Mouse (Mus musculus) NIH3T3 (cell line): ENCODE results near the gene Mutyh.
"Not testable (repeated sequence)": the region's sequence is repeated elsewhere in the genome, so short reads cannot be mapped to it uniquely, and the experiment has no call there.

Experiments
- DNase-seq: peaks from one replicate; pipeline ENCODE4 v3.0.0-alpha.2; 2012; ENCODE audit warnings: low read depth

The Mutyh gene

DNA sequence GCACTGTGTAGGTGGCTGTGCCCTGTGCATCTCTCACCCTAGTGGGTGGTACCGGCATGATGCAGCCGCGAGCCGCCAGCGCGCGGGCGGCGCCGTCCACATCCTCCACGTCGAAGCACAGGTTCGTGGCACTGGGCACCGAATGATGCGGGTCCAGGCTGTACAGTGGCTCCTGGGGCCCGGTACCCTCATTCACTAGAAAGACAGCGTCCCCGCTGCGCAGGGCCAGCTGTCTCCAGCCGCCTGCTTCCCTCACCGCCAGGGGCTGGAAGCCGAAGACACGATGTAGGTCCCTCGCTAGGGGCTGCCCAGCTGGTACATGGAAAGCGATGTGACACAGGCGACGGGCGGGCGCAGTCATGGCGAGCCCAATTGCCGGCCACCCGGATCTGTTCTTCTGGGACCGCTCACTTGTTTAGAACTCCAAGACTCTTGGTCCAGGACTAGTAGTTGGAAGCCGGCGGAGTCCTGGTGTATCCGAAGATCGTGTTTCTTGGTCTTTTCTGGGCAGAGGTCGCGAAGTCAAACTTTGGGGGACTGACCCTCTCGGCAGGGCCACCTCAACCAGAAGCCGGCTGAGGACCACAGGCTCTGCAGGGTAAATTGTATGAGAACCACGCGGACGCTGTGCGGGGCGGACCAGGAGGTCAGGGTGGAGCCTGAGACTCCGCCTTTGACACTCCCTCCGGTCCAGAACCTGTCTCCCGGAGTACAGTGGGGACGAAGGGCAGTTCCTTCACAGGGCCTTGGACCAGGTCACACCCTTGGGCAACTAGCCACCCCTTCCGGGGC lies 13.6 kb downstream of the Mutyh start:
- DNase-seq: peak; percentile 70

DNA sequence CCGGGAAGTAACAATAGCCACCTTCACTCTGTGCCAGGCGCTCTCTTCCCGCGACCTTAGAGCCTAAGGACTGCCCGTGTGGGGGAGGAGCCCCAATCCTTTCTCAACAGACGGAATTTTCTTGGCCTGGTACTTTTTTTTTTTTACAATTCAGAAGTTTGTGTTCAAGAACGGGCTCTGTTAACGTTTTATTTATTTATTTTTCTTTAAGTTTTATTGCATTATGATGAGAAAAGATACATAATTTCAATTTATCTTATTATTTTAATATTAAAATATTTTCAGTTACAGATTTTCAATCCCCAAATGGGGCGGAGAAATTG lies 14.1 kb downstream of the Mutyh start, which contains the start of gene Hpdl:
TSS of gene Hpdl (minus strand) at position 14 of the 323 bp plus-strand sequence.
- DNase-seq: no peak

DNA sequence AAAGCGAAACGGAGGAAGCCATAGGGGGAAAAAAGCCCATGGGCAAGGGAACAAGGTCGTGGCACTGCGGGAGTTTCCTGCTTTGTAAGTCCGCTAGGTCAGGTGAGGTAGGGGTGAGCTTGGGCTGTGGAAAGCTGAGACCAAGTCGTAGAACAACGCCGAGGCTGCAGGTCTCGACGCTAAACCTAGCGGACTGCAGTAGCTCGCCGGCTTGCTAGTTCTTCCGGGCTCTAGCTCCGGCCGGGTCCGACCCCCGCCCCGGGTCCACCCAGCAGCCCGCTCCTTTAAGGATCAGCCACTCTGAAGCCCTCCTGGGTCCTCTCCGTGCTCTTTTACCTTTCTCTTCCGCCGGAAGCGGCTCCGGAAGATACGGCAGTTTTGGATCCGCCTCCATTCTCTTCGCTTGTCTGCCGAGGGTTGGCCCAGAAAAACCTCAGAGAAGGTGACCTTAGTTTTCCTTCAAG lies 17.1 kb downstream of the Mutyh start:
- DNase-seq: no peak

DNA sequence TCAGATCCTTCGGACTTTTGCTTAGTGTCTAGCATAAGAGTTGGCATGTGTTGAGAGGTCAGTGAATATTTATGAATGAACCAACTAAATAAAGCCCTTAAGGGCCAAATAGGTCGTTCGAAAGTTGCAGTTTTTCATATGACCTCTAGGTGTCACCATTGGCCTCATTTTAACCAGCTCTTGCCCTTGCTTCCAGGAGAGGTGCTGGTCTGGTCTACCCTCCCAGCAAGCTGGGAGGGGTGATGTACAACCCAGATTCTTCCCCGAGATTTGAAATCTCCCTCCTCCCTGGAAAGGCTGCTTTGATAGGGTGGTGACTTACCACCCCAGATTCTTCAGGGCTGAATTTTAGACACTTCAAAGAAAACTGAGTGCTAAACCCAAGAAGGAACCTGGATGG lies 20.3 kb downstream of the Mutyh start:
- DNase-seq: peak; percentile 88

DNA sequence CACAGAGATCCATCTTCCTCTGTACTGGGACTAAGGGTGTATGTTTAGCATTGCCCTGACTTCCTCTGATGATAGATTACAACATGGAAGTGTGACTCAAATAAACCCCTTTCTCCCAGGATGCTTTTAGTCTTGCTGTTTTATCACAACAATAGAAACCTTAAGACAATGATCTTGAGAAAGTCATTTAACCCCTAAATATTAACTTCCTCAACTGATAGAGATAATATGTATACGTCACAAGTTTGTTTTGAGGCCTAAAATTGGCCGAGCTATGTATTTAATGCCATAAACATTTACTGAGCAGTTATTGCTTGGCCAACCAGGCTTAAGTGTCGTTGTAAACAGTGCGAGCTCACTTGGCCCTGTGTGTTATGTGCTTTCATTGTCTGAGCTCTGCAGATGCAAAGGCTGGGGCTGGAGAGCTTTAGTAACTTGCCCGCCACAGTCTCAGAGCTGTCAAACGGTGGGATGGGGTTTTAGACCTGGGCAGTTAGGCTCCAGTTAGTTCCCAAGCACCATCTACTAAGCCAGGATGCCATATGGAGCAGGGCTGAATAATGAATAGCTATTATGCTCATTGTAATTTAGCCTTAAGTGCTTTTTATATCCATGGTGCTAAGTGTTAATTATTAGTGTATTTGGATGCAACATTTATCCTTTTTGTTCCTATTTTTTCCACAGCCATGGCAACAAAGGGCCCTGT lies 22.0 kb downstream of the Mutyh start:
- no peak for DNase-seq

DNA sequence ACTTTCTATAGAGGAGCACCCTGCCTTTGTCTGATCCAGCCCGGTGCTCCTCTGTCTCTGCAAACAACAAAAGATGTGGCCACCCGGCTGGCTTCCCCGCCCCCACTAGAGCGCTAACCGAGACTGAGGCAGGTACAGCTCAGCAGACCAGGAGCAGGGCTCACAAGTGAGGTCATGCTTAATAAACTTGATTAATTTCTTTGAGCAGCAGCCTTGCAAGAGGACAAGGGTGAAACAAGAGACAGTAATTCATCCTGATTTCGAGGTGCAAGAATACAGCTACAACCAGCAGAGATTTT lies 22.5 kb downstream of the Mutyh start:
- DNase-seq: no peak

DNA sequence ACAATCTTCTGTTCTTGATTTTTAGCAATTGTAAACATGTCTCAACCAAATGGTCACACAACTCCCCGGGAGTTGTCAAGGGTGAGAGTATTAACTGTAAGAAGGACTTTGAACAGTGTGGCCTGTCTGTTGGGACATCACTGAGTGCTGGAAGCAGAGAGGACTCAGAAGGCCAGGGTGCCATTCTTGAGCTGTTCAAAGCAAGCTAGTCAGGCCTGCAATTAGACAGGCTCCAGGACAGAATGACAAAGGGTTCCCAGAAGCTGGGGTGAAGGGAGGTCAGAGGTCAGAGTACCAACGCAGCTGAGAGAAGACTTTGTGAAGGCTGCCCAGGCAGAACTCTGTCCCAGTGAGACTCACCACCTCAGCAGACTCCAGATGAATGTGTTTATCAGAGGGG lies 31.5 kb downstream of the Mutyh start:
- no peak for DNase-seq

DNA sequence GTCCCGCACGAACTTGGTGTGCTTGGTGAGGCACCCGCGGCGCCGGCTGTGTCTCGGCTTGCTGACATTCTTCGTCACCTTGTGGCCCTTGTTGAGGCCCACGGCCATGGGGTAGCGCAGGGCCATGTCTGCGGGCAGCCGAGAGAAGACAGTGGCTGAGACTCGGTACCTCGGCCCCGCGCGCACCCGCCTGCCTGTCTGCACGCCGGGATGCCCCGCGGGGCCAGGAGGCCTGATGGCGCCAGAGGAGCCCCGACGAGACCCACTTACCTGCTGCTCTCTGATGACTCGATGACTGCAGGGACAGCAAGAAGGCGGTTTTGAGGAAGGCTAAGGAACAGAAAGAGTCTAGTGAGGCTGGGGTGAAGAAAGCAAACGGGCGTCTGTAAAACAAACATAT lies 32.6 kb downstream of the Mutyh start:
- not testable (repeated sequence) for DNase-seq

DNA sequence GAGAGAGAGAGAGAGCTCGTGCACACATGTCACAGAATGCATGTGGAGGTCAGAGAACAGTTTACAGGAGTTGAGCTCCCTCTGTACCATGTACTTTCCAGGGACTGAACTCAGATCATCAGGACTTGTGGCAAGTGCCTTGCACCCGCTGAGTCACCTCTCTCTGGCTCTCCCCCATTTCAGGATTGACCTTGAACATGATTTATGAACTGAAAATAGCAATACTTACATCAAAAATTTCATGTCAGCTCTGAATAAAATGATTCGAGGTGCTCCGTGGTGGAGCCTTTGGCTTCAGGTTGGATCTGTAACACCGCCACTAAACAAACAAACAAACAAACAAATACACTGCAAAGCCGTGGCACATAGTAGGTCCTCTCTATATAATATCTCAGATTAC lies 33.3 kb downstream of the Mutyh start:
- no peak for DNase-seq

DNA sequence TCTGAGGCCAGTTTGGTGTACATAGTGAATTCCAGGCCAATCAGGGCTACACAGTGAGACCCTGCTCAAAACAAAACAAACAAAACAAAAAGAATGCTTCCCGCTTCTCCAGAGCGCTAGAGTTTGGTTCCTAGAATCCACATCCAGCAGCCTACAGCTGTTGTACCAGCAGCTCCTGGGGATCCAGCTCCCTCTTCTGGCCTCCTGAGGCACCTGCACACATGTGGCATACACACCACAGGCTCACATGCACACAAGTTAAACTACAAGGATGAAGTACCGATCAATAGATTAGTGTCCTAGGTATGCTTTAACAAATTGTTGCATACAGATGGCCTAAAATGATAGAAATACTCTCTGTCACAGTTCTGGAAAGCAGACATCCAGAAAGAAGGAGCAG lies 36.8 kb downstream of the Mutyh start:
- no peak for DNase-seq

DNA sequence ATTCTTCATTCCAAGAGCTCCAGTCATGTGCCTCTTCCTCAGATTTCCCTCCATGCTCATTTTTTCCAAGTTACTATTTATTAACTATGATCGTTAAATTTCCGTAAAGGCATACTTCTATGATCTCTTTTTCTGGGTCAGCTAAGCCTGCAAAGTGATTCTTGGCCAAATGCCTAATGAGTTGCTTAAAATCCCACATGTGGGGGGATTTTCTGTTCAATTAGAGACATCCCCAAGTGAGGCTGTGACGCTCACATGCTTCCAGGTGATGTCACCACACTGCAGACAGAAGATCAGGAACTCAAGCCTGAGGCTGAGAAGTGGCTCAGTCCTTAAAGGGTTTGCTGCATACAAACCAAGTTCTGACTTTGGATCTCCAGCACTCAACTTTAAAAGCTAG lies 42.4 kb downstream of the Mutyh start:
- DNase-seq: no peak

DNA sequence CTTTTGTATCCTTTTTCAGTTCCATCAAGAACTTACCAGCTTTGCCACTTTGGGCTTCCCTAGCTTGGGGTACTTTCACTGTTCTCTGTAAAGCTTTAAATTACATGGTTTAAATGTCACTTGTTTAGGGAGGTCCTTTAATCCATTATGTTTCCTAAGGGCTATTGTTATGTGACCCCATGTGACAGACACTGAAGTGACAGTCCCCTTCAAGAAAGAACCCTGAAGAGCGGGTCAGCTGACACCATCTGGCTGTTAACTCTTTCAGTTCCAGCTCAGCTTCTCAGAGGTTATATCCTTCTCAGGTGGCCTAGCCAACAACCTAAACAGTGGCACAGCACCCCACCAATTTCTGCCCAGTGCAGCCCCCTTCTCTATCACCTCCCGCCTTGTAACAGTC lies 46.8 kb downstream of the Mutyh start:
- DNase-seq: no peak

DNA sequence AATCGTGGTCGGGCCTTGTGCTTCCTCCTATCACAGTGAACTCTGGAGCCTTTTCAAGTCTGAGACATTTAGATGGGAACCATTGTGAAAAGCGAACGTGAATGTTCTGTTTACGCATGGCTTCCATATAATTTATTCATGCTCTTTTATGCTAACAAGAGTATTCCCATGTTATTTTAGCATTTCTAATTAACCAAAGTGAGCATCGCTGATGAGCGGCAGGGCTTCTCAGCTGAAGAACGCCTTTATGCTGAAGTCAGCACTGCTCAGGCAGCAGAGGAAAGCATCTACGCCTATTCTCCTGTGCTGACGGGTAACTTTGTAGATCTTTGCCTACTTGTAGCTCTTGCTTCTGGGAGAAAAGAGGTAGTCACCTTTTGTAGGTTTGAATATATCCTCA lies 49.7 kb downstream of the Mutyh start:
- DNase-seq: no peak

DNA sequence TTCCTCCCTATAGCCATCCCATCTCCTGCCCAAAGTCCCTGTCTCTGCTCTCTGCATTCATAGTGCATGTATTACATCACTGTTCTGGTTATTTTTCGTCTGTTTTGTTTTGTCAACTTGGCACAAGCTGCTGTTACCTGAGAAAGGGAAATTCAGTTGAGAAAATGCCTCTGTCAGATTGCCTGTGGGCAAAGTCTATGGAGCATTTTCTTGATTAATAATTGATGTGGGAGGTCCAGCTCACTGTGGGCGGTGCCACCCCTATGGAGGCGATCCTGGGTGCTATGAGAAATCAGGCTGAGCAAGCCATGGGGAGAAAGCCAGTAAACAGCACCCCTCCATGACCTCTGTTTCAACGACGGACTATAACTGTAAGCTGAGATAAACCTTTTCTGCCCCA lies 52.2 kb downstream of the Mutyh start:
- DNase-seq: no peak

DNA sequence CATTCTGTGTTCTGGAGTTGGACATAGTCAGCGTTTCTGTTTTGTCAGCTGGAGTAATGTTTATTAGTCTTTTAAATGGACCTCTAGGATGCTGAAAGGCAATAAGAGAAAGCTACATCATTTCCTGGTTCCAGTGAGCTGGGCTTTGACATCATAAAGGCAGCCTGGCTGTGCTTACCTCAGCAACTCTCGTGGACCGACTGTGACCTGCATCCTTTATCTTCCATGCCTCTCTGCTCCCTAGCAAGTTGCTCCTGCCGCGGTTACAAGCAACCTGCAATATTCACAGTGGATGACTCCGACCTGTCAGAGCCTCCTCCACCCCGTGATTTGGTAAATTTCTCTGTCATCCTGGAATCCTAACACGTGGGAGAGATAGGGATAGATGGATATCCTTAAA lies 54.5 kb downstream of the Mutyh start:
- DNase-seq: no peak
